Mouse (Mus musculus) kidney, adult 2 months (tissue): ENCODE results near the gene Gsg1. TPM values are rescaled to one million over a fixed set of nuclear protein-coding genes. Genes with fewer than 3 reads are reported as not detected.

Source experiments
- DNase-seq: peaks from one replicate; pipeline ENCODE4 v3.0.0; 2021
- H3K27ac ChIP-seq: fragments of 200-500 bp; 2 replicates; pipeline ENCODE4 v1.5.1; 2012; ENCODE audit warnings: low read depth, low read length, control low read depth, inconsistent platforms; ENCODE audit not compliant: insufficient read depth
- H3K27me3 ChIP-seq: fragments of 200-500 bp; replicated peaks from 2 replicates; pipeline ENCODE4 v1.6.1; 2012; ENCODE audit warnings: mild to moderate bottlenecking, moderate library complexity, low read length, inconsistent platforms; ENCODE audit not compliant: control insufficient read depth, insufficient read depth
- H3K36me3 ChIP-seq: fragments of 200-500 bp; 2 replicates; pipeline ENCODE4 v1.6.1; 2012; ENCODE audit warnings: mild to moderate bottlenecking, moderate library complexity, low read length, inconsistent platforms; ENCODE audit not compliant: control insufficient read depth, insufficient read depth
- H3K4me1 ChIP-seq: fragments of 200-500 bp; 2 replicates; pipeline ENCODE4 v1.6.1; 2011; ENCODE audit warnings: low read length; ENCODE audit not compliant: control insufficient read depth, insufficient read depth
- H3K4me3 ChIP-seq: fragments of 200-500 bp; 2 replicates; pipeline ENCODE4 v1.5.1; 2011; ENCODE audit warnings: mild to moderate bottlenecking, low read depth, low read length, control low read depth; ENCODE audit not compliant: insufficient read depth
- CTCF ChIP-seq: fragments of 200-500 bp; conservative IDR thresholded peaks from 2 replicates; pipeline ENCODE4 v1.5.1; 2011; ENCODE audit warnings: low read depth, mild to moderate bottlenecking, control low read depth, low read length, moderate library complexity, mixed read lengths; ENCODE audit not compliant: insufficient read depth, insufficient read length
- POLR2A ChIP-seq: fragments of 200-500 bp; IDR thresholded peaks from one replicate; pipeline ENCODE4 v1.6.1; 2011; ENCODE audit warnings: low read depth, low read length, control low read depth
- WGBS: fragments of 180-500 bp; shearing (Covaris S2); methylation state at CpG from one replicate; pipeline ENCODE4 v1.1.7; 2018; 5-methylcytosine and 5-hydroxymethylcytosine counted together
- polyA plus RNA-seq: library from polyadenylated mRNA; depleted of rRNA; stranded (reverse); fragments of >200 nt; gene quantifications from 2 replicates; pipeline ENCODE4 v1.2.3, GENCODE M21; 2012

Gsg1 gene
- polyA plus RNA-seq, 1 experiment = 0.55 TPM

GRCm38 (mm10) chr6:135294150-135294549, 40.0 kb upstream of the Gsg1 start:
- Histone ChIP-seq H3K4me1 (0 out of 2 replicates have a peak, but pooled peaks cover 2% of the 10 kb centered on the region), H3K4me3 (no peak overlapping the region), H3K36me3 (no peaks in the 10 kb centered on the region), H3K27me3 (no peaks in the 10 kb centered on the region), H3K27ac (no peak overlapping the region)
- DNase-seq = no peak
- WGBS = 77% methylated on average over 6 of the region's 6 CpGs
- TF ChIP-seq POLR2A (no peak), CTCF (no peak)

- H3K27me3 ChIP-seq = no peaks in the 10 kb centered on the region
- WGBS = 43% methylated on average over 4 of the region's 4 CpGs
- TF ChIP-seq CTCF (no peak), POLR2A (no peak)
- no peaks in the 10 kb centered on the region for H3K36me3 ChIP-seq
- H3K4me1 ChIP-seq = 0 out of 2 replicates have a peak, but pooled peaks cover 2% of the 10 kb centered on the region
- DNase-seq = peak; percentile 41
- H3K27ac ChIP-seq = peak overlapping the region; percentile 53; the same call in 1 of the 2 replicates
- no peak overlapping the region for H3K4me3 ChIP-seq
These were observed 38.2 kb upstream of the Gsg1 start for GRCm38 (mm10) chr6:135292391-135292790.

GRCm38 (mm10) chr6:135279856-135280255, 25.7 kb upstream of the Gsg1 start:
- WGBS = 25% methylated on average over 10 of the region's 10 CpGs
- no peaks in the 10 kb centered on the region for H3K36me3 ChIP-seq
- no peak for TF ChIP-seq POLR2A
- no peak for TF ChIP-seq CTCF
- H3K4me3 ChIP-seq = no peak overlapping the region
- H3K27me3 ChIP-seq = no peaks in the 10 kb centered on the region
- no peaks in the 10 kb centered on the region for H3K4me1 ChIP-seq
- H3K27ac ChIP-seq = no peak overlapping the region
- no peak for DNase-seq

GRCm38 (mm10) chr6:135279286-135279685, 25.1 kb upstream of the Gsg1 start:
- Histone ChIP-seq H3K27ac (no peak overlapping the region), H3K36me3 (no peaks in the 10 kb centered on the region), H3K4me3 (no peak overlapping the region), H3K4me1 (no peaks in the 10 kb centered on the region), H3K27me3 (no peaks in the 10 kb centered on the region)
- 61% methylated on average over 5 of the region's 5 CpGs for WGBS
- DNase-seq = no peak
- TF ChIP-seq POLR2A (no peak), CTCF (no peak)

- no peak for DNase-seq
- H3K36me3 ChIP-seq = no peaks in the 10 kb centered on the region
- TF ChIP-seq POLR2A (no peak), CTCF (no peak)
- H3K27me3 ChIP-seq = no peaks in the 10 kb centered on the region
- 89% methylated on average over 6 of the region's 6 CpGs for WGBS
- no peaks in the 10 kb centered on the region for H3K4me1 ChIP-seq
- no peak overlapping the region for H3K4me3 ChIP-seq
- H3K27ac ChIP-seq = no peak overlapping the region
These were observed 24.2 kb upstream of the Gsg1 start for GRCm38 (mm10) chr6:135278302-135278701.

GRCm38 (mm10) chr6:135276474-135277295, 22.5 kb upstream of the Gsg1 start:
- H3K27ac ChIP-seq = no peak overlapping the region
- no peak for DNase-seq
- H3K4me3 ChIP-seq = no peak overlapping the region
- TF ChIP-seq CTCF = no peak
- no peak for TF ChIP-seq POLR2A
- no peaks in the 10 kb centered on the region for H3K36me3 ChIP-seq
- H3K4me1 ChIP-seq = no peaks in the 10 kb centered on the region
- WGBS = 68% methylated on average over 6 of the region's 6 CpGs
- H3K27me3 ChIP-seq = no peaks in the 10 kb centered on the region

GRCm38 (mm10) chr6:135275231-135275630, 21.1 kb upstream of the Gsg1 start:
- TF ChIP-seq CTCF = no peak
- no peak for TF ChIP-seq POLR2A
- Histone ChIP-seq H3K27me3 (no peaks in the 10 kb centered on the region), H3K4me1 (no peaks in the 10 kb centered on the region), H3K36me3 (no peaks in the 10 kb centered on the region), H3K4me3 (no peak overlapping the region), H3K27ac (no peak overlapping the region)
- no peak for DNase-seq
- 87% methylated on average over 4 of the region's 4 CpGs for WGBS

GRCm38 (mm10) chr6:135273066-135273465, 18.9 kb upstream of the Gsg1 start:
- WGBS = 86% methylated on average over 6 of the region's 6 CpGs
- H3K27me3 ChIP-seq = no peaks in the 10 kb centered on the region
- H3K4me3 ChIP-seq = no peak overlapping the region
- TF ChIP-seq POLR2A (no peak), CTCF (no peak)
- no peaks in the 10 kb centered on the region for H3K4me1 ChIP-seq
- no peak overlapping the region for H3K27ac ChIP-seq
- H3K36me3 ChIP-seq = no peaks in the 10 kb centered on the region
- no peak for DNase-seq
